Mouse (Mus musculus): ENCODE measurements around the gene Polr2e.

DNA sequence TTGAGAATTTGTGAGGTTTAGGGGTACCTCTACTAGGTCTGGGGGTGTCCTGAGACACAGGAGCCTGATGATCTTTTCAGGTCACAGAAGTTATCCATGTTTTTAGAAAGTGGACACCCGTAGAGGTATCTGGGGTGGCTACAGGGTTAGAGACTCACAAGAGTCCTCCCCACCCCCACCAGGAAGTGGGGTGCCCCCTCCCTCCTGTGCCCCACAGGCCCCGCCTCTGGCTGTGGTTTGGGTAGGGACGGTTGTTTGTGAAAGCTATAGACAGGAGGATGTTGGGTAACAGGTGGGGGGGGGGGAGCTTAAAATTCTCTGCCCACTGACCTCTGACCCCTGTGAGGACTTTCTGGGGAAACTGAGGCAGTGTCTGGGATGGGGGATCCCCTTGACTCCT, 22.2 kb downstream of the Polr2e start:
- TF ChIP-seq CTCF (IDR thresholded peaks at IDR 0.05; ENCODE audit: borderline replicate concordance, control insufficient read depth, extremely low read depth, insufficient read depth, low read length, poor library complexity) (peak; percentile 15; the same call in 1 of the 2 replicates), POLR2A (IDR thresholded peaks at IDR 0.05; ENCODE audit: control insufficient read depth, extremely low read depth, insufficient read depth, low read length, poor library complexity) (no peak)

All from thymus, adult 2 months (tissue).